Mouse (Mus musculus): ENCODE data around the gene Tenm2. TPM values are rescaled to one million over a fixed set of nuclear protein-coding genes. Genes with fewer than 3 reads are reported as not detected.

Tenm2 gene
- polyA plus RNA-seq, 1 experiment, result 0.01 TPM

DNA sequence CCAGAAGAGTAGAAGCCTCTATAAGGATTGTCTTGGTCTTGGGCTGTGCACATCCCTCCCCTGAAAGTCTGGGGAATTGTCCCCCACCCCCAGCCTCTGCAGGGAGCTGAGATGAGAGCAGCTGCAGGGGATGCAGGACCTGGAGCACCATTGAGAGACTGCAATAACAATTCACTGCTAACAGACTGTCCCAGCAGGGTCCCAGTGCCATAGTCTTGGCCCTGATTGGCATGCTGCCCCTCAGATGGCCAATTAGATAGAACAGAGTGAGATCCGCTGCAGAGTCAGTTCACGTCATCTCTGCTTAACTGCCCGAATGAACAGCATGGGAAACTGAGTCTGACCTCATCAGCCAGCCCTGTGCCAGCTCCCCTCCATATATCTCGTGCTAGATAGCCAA is 1097.9 kb downstream of the Tenm2 start:
- H3K4me1 ChIP-seq, result no peaks in the 10 kb centered on the region

DNA sequence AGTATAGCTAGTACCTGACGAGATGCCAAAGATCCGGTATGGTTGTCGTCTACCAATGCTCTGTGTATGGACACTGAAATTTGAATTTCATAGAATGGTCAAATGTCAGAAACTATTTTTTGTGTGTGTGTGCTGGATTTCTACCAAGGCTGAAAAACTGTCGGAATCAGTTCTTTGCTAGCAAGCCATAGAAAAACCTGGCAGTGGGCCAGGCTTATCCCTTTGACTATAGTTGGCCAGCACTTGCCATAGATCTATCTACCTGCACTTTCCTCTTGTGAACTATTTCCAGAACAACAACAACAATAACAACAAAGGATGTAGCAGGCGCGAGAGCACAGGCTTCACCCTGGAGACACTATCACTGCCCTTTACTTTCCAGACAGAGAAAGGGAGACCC is 1098.5 kb downstream of the Tenm2 start:
- Histone ChIP-seq H3K36me3 (replicated peaks; ENCODE audit: low read length) (no peaks in the 10 kb centered on the region), H3K4me3 (replicated peaks) (no peak overlapping the region), H3K4me1 (no peaks in the 10 kb centered on the region), H3K9me3 (peaks cover 16% of the 10 kb centered on the region), H3K27me3 (replicated peaks) (no peaks in the 10 kb centered on the region)
- TF ChIP-seq GATA1 (IDR thresholded peaks at IDR 0.05; ENCODE audit: borderline replicate concordance, low read length) (no peak), FLI1 (IDR thresholded peaks at IDR 0.05; ENCODE audit: low read length) (no peak)

More for the DNA sequence above, 1097.9 kb downstream of the Tenm2 start:
- no peaks in the 10 kb centered on the region for H3K36me3 ChIP-seq (replicated peaks; ENCODE audit: low read length)
- no peaks in the 10 kb centered on the region for H3K27me3 ChIP-seq (replicated peaks)
- H3K4me3 ChIP-seq (replicated peaks), result no peak overlapping the region
- TF ChIP-seq GATA1 (IDR thresholded peaks at IDR 0.05; ENCODE audit: borderline replicate concordance, low read length) (no peak), FLI1 (IDR thresholded peaks at IDR 0.05; ENCODE audit: low read length) (no peak)
- peaks cover 16% of the 10 kb centered on the region for H3K9me3 ChIP-seq

DNA sequence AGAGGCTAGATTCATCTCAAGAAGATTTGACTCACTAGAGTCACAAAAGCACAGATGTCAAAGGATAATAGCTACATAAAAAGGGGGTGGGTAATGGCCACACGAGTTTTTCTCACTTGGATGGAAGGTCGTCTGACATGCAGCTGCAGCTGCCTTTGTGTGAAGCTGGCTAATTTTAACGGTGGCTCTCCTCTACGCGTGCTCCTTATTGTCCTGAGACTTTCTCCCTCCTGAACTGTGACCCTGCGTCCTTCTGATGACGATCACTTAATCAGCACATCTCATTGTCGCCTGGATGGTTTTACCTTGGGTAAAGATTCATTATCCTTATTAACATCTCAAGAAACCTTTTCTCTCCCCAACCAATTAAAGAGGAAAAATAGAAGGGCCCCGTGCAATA is 1101.1 kb downstream of the Tenm2 start:
- no peak overlapping the region for H3K4me3 ChIP-seq (replicated peaks)
- peaks cover 8% of the 10 kb centered on the region; the same call in 1 of the 2 replicates for H3K9me3 ChIP-seq
- no peak for TF ChIP-seq GATA1 (IDR thresholded peaks at IDR 0.05; ENCODE audit: borderline replicate concordance, low read length)
- no peak for TF ChIP-seq FLI1 (IDR thresholded peaks at IDR 0.05; ENCODE audit: low read length)

DNA sequence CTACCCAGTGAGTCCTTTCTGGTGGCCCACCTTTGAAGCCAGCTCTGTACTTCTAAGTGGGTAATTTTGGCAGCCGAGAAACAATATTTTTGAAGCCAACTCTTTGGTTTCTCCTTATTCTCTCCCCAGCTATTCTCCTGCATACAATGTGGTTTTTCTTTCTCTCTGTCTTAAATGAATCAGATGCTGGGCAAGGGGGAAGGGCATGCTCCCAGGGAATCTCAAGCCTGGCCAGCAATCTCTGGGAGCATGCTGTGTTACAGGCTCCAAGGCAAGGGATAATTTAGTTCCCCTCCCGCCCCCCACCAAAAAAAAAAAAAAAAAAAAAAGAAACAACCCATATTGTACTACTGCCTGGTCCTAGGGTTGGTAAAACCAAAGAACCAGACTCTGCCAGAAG is 1112.5 kb downstream of the Tenm2 start:
- Histone ChIP-seq H3K36me3 (replicated peaks; ENCODE audit: low read length) (no peaks in the 10 kb centered on the region), H3K27me3 (replicated peaks) (no peaks in the 10 kb centered on the region), H3K4me1 (no peaks in the 10 kb centered on the region), H3K9me3 (peaks cover 17% of the 10 kb centered on the region), H3K4me3 (replicated peaks) (no peak overlapping the region)
- no peak for TF ChIP-seq FLI1 (IDR thresholded peaks at IDR 0.05; ENCODE audit: low read length)
- no peak for TF ChIP-seq GATA1 (IDR thresholded peaks at IDR 0.05; ENCODE audit: borderline replicate concordance, low read length)

More for the DNA sequence above, 1101.1 kb downstream of the Tenm2 start:
- no peaks in the 10 kb centered on the region for H3K27me3 ChIP-seq (replicated peaks)
- no peaks in the 10 kb centered on the region for H3K36me3 ChIP-seq (replicated peaks; ENCODE audit: low read length)
- H3K4me1 ChIP-seq, result no peaks in the 10 kb centered on the region

DNA sequence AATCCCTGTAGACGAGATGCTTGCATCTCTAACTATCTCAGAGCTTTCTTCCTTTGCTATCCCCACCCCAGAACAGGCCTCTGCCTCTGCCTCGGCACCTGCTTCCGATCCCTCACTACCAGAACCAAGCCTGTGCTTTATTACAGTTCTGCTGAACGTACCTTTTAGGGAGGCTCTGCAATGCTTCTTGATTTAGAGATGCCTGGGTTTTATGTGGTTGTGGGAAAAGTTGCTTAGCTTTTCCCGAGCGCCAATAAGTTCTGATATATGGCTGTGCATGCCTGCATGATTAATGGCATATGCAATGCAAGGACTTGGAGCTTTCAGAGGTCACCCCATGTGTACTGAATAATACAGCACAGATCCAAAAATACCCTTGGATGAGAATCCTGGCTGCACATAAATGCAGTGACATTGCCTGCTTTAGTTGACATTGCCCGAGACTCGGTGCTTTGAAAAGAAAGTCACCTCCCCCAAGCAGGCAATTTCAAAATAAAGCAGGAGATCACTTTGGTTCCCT is 1114.3 kb downstream of the Tenm2 start:
- Histone ChIP-seq H3K9me3 (peaks cover 17% of the 10 kb centered on the region), H3K36me3 (replicated peaks; ENCODE audit: low read length) (no peaks in the 10 kb centered on the region), H3K4me3 (replicated peaks) (no peak overlapping the region), H3K4me1 (no peaks in the 10 kb centered on the region), H3K27me3 (replicated peaks) (no peaks in the 10 kb centered on the region)
- TF ChIP-seq GATA1 (IDR thresholded peaks at IDR 0.05; ENCODE audit: borderline replicate concordance, low read length) (no peak), FLI1 (IDR thresholded peaks at IDR 0.05; ENCODE audit: low read length) (no peak)

DNA sequence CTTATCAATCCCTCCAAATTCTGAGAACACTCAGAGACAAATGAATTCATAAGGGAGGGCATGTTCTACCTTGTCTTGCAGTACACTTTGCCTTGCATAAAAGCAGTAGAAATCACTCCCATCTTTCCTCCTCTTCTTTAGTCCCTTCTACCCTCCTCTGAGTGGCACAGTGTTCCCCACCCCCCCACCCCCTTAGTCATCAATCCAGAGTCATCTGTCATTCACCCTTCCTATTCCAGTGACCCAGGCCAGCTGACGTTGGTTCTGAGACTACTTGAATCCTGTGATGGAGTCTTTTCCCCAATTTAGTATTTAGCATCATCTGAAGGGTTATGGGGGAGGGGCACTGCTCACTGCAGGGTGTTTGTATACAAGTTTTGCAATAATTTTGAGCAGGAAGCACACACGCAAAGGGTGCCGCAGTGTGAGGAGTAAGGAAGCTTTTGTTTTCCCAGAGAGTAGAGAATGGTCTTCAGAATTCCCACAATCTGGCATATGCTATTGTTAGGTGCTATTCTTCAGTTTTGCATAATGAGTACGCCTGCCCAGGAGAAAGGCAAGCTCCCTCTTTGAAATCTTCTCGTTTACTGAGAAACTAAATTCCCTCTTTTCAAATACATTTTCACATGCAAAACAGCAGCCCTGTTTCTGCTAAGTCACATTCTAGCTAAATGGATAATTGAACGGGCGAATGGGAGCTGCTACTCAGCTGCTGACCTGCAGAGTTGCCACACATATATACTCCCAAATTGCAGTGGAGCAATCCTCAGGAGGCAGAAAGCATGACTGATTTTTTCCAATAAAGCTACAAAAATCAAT is 1115.0 kb downstream of the Tenm2 start:
- H3K9me3 ChIP-seq, result peaks cover 17% of the 10 kb centered on the region
- H3K4me1 ChIP-seq, result no peaks in the 10 kb centered on the region
- no peaks in the 10 kb centered on the region for H3K36me3 ChIP-seq (replicated peaks; ENCODE audit: low read length)
- no peaks in the 10 kb centered on the region for H3K27me3 ChIP-seq (replicated peaks)
- TF ChIP-seq FLI1 (IDR thresholded peaks at IDR 0.05; ENCODE audit: low read length) (no peak), GATA1 (IDR thresholded peaks at IDR 0.05; ENCODE audit: borderline replicate concordance, low read length) (no peak)
- no peak overlapping the region for H3K4me3 ChIP-seq (replicated peaks)

DNA sequence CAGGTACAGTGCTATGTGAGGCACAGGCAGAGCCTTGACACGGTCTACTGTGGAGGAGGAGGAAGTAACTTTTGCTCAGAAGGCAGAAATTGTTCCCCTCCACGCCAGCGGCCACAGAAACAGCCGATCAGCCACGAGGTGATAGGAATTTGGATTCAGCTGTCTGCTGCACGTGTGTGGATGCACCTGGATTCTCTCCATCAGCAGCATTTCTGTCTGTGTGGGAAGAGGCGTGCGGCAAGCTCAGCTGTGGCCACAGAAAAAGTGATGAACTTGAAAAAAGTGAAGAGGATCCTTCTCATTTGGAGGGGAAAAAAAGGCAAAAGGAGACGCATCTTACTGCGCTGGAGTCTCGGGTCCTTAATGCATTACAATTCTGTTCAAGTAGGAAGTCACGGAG is 1122.4 kb downstream of the Tenm2 start:
- H3K4me3 ChIP-seq (replicated peaks), result no peak overlapping the region
- H3K27me3 ChIP-seq (replicated peaks), result no peaks in the 10 kb centered on the region
- H3K9me3 ChIP-seq, result 0 out of 2 replicates have a peak, but pooled peaks cover 5% of the 10 kb centered on the region
- no peaks in the 10 kb centered on the region for H3K36me3 ChIP-seq (replicated peaks; ENCODE audit: low read length)
- TF ChIP-seq GATA1 (IDR thresholded peaks at IDR 0.05; ENCODE audit: borderline replicate concordance, low read length) (no peak), FLI1 (IDR thresholded peaks at IDR 0.05; ENCODE audit: low read length) (no peak)
- H3K4me1 ChIP-seq, result no peaks in the 10 kb centered on the region

DNA sequence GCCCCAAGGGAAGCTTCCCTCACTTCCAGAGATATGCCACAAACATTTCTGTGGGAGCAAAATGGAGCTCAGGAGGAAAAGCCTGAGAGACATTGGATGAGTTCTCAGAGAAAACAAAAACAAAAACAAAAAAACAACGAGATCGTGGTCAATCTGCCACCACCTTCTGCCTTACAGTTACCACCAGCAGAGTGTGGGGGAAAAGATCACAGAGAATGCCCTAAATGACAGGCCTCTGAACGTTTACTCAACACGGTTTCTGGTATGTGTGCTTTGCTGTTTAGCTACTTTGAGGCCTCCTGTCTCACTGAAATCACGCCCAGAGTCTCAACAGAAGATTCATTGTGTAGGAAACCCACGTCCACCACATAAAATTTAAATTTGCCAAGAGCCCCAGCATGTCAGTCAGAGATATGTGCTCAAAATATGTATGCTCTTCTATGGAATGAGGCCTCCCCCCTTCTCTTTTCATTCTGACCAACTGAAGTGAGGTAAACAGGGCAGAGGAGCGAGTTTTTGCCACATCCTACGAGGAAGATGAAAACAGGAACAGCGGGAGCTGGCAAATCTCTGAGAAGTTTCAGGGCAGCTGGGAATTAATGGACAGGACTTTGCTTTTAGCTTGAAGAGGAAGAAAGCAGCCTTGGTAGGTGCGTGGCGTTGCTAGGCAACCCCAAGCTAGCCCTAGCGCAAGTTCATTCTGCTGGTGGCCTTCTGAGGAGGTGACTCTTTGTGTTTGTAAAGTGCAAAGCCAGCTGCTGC is 1126.6 kb downstream of the Tenm2 start:
- no peaks in the 10 kb centered on the region for H3K36me3 ChIP-seq (replicated peaks; ENCODE audit: low read length)
- H3K4me1 ChIP-seq, result no peaks in the 10 kb centered on the region
- no peaks in the 10 kb centered on the region for H3K27me3 ChIP-seq (replicated peaks)
- H3K4me3 ChIP-seq (replicated peaks), result no peak overlapping the region
- peaks cover 13% of the 10 kb centered on the region; the same call in 1 of the 2 replicates for H3K9me3 ChIP-seq
- TF ChIP-seq GATA1 (IDR thresholded peaks at IDR 0.05; ENCODE audit: borderline replicate concordance, low read length), result no peak
- TF ChIP-seq FLI1 (IDR thresholded peaks at IDR 0.05; ENCODE audit: low read length), result no peak

DNA sequence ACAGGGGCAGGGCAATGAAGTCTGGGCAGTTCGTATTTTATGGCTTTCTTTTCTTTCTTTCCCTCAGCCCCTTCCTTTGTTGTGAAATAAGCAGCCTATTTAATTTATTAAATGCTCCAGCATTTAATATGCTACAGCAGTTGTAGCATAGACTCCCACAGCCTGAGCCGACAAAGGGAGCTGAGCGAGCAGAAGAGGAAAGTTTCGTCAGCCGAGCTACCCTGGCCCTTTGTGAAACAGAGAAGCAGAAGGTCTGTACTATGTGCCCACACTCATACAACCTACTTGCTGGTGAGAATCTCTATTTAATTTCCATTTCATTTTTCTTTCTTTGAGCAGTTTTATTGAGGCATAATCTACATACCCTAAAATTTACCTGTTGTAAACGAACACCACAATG is 1127.9 kb downstream of the Tenm2 start:
- Histone ChIP-seq H3K9me3 (peaks cover 9% of the 10 kb centered on the region; the same call in 1 of the 2 replicates), H3K27me3 (replicated peaks) (no peaks in the 10 kb centered on the region), H3K4me1 (no peaks in the 10 kb centered on the region), H3K4me3 (replicated peaks) (no peak overlapping the region), H3K36me3 (replicated peaks; ENCODE audit: low read length) (no peaks in the 10 kb centered on the region)
- TF ChIP-seq FLI1 (IDR thresholded peaks at IDR 0.05; ENCODE audit: low read length), result no peak
- no peak for TF ChIP-seq GATA1 (IDR thresholded peaks at IDR 0.05; ENCODE audit: borderline replicate concordance, low read length)
